Mouse (Mus musculus) midbrain, embryonic 10.5 days (tissue): ENCODE results near the gene Hmga1. TPM values are rescaled to one million over a fixed set of nuclear protein-coding genes. Genes with fewer than 3 reads are reported as not detected.
A peak's percentile ranks its signal among the peaks of the same experiment; 100 is the strongest.

Source experiments
- DNase-seq: peaks from one replicate; pipeline ENCODE4 v3.0.0-alpha.2; 2017; ENCODE audit warnings: low spot score
- H3K27ac ChIP-seq: fragments of 300-500 bp; sonication (generic); replicated peaks from 2 replicates; pipeline ENCODE4 v1.5.1; 2016; ENCODE audit warnings: mild to moderate bottlenecking
- H3K27me3 ChIP-seq: fragments of 300-500 bp; sonication (generic); 2 replicates; pipeline ENCODE4 v1.6.1; 2016; ENCODE audit warnings: low read depth, mild to moderate bottlenecking; ENCODE audit not compliant: poor library complexity, severe bottlenecking
- H3K36me3 ChIP-seq: fragments of 300-500 bp; sonication (generic); 2 replicates; pipeline ENCODE4 v1.6.1; 2016; ENCODE audit warnings: mild to moderate bottlenecking, moderate library complexity
- H3K4me1 ChIP-seq: fragments of 300-500 bp; sonication (generic); 2 replicates; pipeline ENCODE4 v1.6.1; 2016
- H3K4me3 ChIP-seq: fragments of 300-500 bp; sonication (generic); 2 replicates; pipeline ENCODE4 v1.5.1; 2016; ENCODE audit warnings: mild to moderate bottlenecking, moderate library complexity
- H3K9me3 ChIP-seq: fragments of 300-500 bp; sonication (generic); replicated peaks from 2 replicates; pipeline ENCODE4 v1.6.1; 2016; ENCODE audit warnings: mild to moderate bottlenecking
- WGBS: fragments of 180-500 bp; shearing (Covaris S2); methylation state at CpG from one replicate; pipeline ENCODE4 v1.1.7; 2016; 5-methylcytosine and 5-hydroxymethylcytosine counted together
- polyA plus RNA-seq: library from polyadenylated mRNA; unstranded; fragments of >200 nt; fragmentation: Nextera tagmentation; extraction: Ambion mirVana; gene quantifications from 2 replicates; pipeline ENCODE4 v1.2.1, GENCODE M21; 2016

Gene Hmga1
- polyA plus RNA-seq, 1 experiment from 2014 or later = 831 TPM

DNA sequence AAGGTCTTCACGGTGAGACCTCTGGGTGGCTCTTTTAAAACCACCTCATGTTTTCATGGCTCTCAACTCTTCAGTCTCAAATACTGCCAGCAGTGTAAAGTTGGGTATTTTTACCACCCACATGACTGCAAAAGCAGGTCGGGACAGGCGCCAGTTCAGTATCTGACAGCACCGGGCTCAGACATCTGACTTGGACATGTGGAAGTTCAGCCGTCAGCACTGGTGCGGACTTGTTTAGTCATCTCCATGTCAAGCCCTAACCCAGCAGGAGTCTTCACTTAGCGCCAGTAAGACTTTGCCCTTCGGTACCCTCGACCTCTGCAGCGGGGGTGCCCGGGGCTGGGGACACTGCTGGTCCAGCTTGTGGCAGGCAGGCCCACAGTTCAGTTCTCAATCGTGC is 31.0 kb downstream of the Hmga1 start:
- Histone ChIP-seq H3K9me3 (no peaks in the 10 kb centered on the region), H3K36me3 (peaks cover 100% of the 10 kb centered on the region), H3K4me1 (peaks cover 16% of the 10 kb centered on the region), H3K27me3 (no peaks in the 10 kb centered on the region), H3K4me3 (no peak overlapping the region), H3K27ac (0 out of 2 replicates have a peak overlapping the region, but pooled peaks have one; percentile 13)
- 81% methylated on average over 12 of the region's 12 CpGs for WGBS
- no peak for DNase-seq

DNA sequence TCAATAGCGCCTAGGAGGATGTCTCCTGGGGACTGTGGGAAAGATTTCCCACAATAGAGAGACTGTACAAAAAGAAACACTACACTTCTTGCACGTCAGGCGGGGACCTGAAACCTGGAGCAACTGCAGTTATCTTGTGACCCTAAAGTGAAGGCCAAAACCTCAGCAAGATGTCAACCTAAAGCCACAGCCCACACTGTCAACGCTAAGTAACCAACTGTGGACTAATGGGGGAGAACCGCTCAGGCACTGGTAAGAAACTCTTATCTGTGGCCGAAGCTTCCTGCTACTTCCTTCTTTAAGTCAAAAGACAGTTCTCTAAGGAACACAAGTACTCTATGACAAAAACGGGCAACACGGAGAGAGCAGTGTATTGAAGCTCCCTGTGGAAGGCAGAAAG is 31.9 kb downstream of the Hmga1 start:
- peaks cover 16% of the 10 kb centered on the region for H3K4me1 ChIP-seq
- DNase-seq = no peak
- WGBS = 86% methylated on average over 8 of the region's 8 CpGs
- no peaks in the 10 kb centered on the region for H3K9me3 ChIP-seq
- H3K27ac ChIP-seq = no peak overlapping the region
- H3K27me3 ChIP-seq = no peaks in the 10 kb centered on the region
- H3K4me3 ChIP-seq = no peak overlapping the region
- peaks cover 100% of the 10 kb centered on the region for H3K36me3 ChIP-seq

DNA sequence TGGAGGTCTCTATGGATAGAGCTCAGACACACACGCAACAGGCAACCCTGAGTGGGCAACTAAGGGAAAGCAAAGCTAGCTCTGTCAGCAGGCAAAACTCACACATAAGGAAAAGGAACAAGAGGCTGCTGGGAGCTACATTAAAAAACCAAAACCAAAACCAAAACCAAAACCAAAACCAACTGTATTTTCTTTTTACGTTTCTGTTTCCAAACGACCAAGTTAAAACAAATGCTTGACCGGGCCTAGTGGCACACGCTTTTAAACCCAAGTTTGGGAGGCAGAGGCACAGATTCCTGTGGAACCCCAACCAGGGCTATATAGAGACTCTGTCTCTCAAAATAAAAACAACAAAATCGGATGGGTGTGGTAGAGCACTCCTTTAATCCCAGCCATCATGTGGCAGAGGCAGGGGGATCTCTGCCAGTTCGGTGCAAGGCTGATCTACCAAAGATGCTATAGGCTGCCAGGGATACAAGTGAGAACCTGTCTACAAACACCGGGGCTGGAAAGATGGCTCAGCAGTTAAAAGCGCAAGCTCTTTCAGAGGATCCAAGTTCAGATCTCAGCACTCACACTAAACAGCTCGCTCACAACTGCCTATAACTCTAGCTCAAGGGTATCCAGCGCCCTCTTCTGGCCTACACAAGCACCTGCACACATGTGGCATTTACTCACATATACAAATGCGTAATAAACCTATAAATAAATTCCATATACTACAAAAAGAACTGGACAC is 35.7 kb downstream of the Hmga1 start:
- DNase-seq = no peak
- Histone ChIP-seq H3K9me3 (no peaks in the 10 kb centered on the region), H3K36me3 (peaks cover 98% of the 10 kb centered on the region), H3K4me3 (no peak overlapping the region), H3K27ac (no peak overlapping the region), H3K4me1 (peaks cover 12% of the 10 kb centered on the region), H3K27me3 (no peaks in the 10 kb centered on the region)
- 90% methylated on average over 12 of the region's 12 CpGs for WGBS

DNA sequence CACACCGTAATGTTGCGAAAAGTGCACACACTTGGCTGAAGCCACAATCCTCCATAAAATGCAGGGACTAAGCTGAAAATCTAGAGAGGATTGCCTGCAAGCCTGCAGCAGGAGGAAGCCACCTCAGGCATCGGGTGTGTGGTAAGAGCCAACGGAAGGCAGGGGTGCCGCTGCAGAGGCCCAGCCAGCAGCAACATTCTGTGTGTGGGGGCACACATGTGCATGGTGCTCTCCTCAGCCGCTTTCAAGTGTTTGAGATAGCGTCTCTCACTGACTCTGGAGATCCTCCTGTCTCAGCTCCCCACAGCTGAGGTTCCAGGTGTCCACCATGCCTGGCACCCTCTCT is 36.2 kb downstream of the Hmga1 start:
- no peaks in the 10 kb centered on the region for H3K27me3 ChIP-seq
- H3K9me3 ChIP-seq = no peaks in the 10 kb centered on the region
- DNase-seq = no peak
- H3K4me1 ChIP-seq = peaks cover 6% of the 10 kb centered on the region
- H3K36me3 ChIP-seq = peaks cover 98% of the 10 kb centered on the region
- WGBS = 93% methylated on average over 7 of the region's 7 CpGs
- no peak overlapping the region for H3K27ac ChIP-seq
- no peak overlapping the region for H3K4me3 ChIP-seq

DNA sequence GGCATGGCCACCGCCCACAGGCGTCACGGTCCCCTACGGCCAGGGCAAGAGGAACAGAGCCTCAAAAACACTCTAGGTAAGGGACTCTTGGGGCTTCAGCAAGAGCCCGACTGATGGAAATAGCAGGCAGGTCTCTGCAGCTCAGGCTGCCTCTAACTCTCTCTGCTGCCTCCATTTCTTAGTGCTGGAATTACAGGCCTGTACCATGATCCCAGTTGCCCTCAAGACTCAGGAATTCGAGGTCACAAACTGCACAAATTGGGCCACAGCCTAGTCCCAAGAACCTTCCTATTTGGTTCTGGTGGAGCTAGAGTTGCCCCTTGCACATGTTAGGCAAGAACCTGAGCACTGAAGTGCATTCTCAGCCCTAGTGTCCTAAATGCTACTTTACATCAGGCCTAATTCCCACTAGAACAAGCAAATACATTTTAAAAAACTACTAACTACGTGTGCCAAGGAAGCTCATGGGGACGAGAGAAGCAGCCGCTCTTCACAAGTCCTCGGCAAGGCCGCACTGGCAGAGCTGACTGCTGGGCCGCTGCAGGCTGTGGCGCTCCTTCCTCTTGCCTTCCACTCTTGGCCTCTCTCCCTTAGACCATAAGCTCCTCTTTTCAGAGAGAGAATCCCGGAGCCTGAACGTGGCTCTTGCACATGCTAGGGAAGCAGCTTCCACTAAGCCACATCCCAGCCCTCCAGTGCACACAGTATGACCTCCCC is 39.5 kb downstream of the Hmga1 start:
- no peak overlapping the region for H3K27ac ChIP-seq
- no peaks in the 10 kb centered on the region for H3K9me3 ChIP-seq
- no peak for DNase-seq
- peaks cover 65% of the 10 kb centered on the region for H3K36me3 ChIP-seq
- H3K4me3 ChIP-seq = no peak overlapping the region
- no peaks in the 10 kb centered on the region for H3K27me3 ChIP-seq
- H3K4me1 ChIP-seq = peaks cover 4% of the 10 kb centered on the region; the same call in 1 of the 2 replicates
- WGBS = 92% methylated on average over 15 of the region's 15 CpGs

DNA sequence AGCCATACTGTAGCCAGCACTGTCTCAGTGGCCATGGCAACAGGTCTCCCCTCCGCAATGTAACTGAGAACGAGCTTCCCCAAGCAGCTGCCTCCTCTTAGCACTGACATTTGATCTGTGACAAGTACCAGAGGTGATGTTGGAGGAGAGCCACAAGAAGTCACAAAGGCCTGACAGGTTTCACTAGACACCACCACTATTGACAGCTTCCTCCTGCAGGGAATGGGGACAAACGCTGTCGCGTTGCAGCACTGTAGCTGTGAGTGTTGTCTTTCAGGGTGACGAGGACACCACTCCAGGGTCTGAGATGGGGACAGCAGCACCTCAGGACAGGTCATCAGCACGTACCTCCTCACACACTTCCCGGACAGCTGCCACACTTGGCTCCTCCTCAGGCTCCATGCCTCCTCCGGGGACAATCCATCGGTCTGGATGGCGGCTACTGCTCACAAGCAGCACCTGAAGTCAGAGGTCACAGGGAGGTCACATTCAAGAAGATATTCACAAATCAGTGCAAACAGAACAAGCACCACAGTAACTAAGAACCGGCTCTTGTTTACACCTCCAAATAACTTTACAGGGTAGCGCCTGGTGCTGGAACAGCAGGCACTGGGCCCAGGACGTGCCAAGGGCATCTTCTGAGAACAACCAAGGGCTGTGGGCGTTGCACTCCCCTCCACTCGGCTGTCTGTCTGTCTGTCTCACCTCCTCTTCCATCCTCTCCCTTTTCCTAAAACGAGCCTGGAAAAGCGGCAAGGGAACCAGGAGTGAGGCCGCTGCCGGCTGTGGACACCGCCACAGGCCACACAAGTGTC is 40.3 kb downstream of the Hmga1 start:
- Histone ChIP-seq H3K36me3 (peaks cover 58% of the 10 kb centered on the region), H3K4me3 (no peak overlapping the region), H3K4me1 (peaks cover 12% of the 10 kb centered on the region; the same call in 1 of the 2 replicates), H3K9me3 (no peaks in the 10 kb centered on the region), H3K27me3 (no peaks in the 10 kb centered on the region), H3K27ac (no peak overlapping the region)
- DNase-seq = no peak
- WGBS = 90% methylated on average over 21 of the region's 21 CpGs

DNA sequence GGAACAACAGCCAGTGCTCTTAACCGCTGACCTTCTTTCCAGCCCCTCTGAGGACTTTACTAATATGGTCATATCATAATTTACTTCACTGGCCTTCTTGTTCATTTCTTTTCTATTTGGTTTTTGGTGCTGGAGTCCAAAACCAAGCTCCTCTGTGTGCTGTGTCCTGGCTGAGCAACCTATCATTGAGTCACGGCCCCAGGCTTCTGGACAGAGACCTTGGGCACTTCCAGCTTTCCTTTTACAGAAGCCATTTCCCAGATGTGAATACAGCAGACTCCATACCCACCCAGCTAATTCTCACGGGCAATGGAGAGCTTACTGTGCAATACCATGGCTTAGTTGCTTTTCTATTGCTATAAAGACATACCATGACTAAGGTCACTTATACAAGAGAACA is 44.0 kb downstream of the Hmga1 start:
- no peaks in the 10 kb centered on the region for H3K9me3 ChIP-seq
- peaks cover 37% of the 10 kb centered on the region for H3K4me1 ChIP-seq
- no peaks in the 10 kb centered on the region for H3K27me3 ChIP-seq
- no peak overlapping the region for H3K4me3 ChIP-seq
- no peak for DNase-seq
- peaks cover 32% of the 10 kb centered on the region for H3K36me3 ChIP-seq
- no peak overlapping the region for H3K27ac ChIP-seq
- 90% methylated on average over 3 of the region's 3 CpGs for WGBS

DNA sequence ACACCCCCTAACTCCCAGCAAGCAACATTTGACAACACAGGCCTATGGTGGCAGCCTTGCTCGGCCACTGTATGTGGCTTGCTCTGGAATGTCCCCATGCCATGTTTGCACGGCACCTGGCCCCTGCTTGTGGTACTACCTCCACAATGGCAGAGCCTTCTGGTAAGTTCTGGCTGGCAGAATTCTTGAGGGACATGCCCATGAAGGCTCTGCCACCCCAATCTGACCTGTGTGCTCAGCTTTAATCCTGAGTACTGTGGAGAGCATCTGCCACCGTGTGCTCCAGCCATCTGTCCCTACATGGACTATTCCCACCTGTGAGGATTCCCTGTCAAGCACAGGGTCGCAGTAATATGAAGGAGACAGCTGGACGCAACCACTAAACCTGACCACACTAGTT is 44.6 kb downstream of the Hmga1 start:
- Histone ChIP-seq H3K9me3 (no peaks in the 10 kb centered on the region), H3K4me3 (no peak overlapping the region), H3K27me3 (no peaks in the 10 kb centered on the region), H3K27ac (0 out of 2 replicates have a peak overlapping the region, but pooled peaks have one; percentile 33), H3K4me1 (peaks cover 37% of the 10 kb centered on the region), H3K36me3 (peaks cover 27% of the 10 kb centered on the region)
- no peak for DNase-seq
- WGBS = 89% methylated on average over 5 of the region's 5 CpGs

DNA sequence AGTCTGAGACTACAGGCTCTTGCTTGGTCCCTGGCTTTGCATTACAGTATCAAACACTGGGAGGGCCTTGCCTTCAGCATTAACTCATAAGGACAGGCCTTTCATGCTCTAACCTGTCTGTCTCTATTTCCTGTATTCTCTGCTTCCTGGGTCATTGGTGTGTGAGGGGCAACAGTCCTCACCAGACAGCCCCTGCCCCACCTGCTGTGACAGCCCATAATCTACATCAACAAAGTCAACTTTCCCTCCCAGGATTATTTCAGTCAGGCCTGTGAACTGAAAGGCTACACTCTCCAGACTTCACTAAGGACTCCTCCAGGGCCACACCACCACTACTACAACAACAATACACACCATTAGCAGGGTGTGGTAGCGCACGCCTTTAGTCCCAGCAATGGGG is 46.7 kb downstream of the Hmga1 start:
- Histone ChIP-seq H3K27me3 (no peaks in the 10 kb centered on the region), H3K36me3 (peaks cover 18% of the 10 kb centered on the region), H3K4me3 (no peak overlapping the region), H3K4me1 (peaks cover 40% of the 10 kb centered on the region), H3K9me3 (no peaks in the 10 kb centered on the region), H3K27ac (no peak overlapping the region)
- no peak for DNase-seq
- WGBS = 85% methylated on average over 2 of the region's 2 CpGs

DNA sequence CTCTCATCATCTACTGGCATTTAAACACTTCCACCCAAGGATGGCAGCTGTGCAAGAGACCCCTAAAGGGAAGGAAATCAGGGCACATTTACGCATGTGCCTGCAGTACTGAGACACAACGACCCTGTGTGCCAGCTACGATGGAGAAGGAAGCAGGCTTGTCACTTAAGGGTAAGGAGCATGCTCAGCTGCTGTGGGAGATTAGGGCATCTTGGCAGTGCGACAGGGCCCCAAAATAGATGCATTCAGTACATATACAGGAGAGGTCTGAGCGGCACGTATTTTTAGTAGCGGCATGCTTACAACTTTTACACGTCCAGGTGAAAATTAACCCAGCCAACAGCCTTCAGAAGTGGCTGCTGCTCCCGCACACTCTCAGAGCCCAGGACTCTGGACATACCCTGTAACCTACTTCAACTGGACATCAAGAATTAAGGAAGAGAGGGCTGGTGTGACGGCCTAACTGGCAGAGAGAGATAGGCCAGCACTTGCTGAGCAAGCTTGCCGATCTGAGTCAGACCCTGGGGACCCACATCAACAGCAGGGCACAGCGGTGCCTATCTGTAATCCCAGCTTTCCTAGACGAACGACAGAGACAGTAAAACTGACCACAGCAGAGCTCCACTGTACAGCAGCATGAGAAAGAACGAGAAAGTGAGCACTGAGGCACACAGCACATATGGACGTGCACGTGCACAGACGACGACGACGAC is 47.4 kb downstream of the Hmga1 start:
- 89% methylated on average over 21 of the region's 21 CpGs for WGBS
- DNase-seq = no peak
- peaks cover 40% of the 10 kb centered on the region for H3K4me1 ChIP-seq
- H3K4me3 ChIP-seq = no peak overlapping the region
- peaks cover 23% of the 10 kb centered on the region for H3K36me3 ChIP-seq
- H3K27me3 ChIP-seq = no peaks in the 10 kb centered on the region
- no peak overlapping the region for H3K27ac ChIP-seq
- no peaks in the 10 kb centered on the region for H3K9me3 ChIP-seq

DNA sequence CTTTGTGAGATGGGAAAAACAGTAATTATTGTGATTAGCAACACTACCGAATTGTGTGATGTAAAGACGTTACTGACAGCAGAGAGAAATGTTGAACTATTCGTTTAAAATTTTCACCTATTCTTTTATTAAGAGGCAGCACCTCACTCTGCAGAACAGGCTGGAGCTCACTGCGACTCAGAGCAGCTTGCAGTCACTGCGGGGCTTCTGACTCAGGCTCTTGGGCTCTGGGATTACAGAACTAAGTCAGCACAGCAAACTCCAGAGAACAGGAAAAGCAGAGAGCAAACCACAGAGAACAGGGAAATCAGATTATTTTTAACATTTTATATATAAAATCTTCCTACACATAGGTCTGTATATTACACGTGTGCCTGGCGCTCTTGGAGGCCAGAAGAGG is 53.3 kb downstream of the Hmga1 start:
- 93% methylated on average over 7 of the region's 7 CpGs for WGBS
- peaks cover 43% of the 10 kb centered on the region for H3K36me3 ChIP-seq
- H3K9me3 ChIP-seq = no peaks in the 10 kb centered on the region

More for the DNA sequence above, 53.3 kb downstream of the Hmga1 start:
- no peak for DNase-seq
- H3K4me3 ChIP-seq = no peak overlapping the region
- H3K4me1 ChIP-seq = peaks cover 26% of the 10 kb centered on the region
- H3K27me3 ChIP-seq = no peaks in the 10 kb centered on the region
- no peak overlapping the region for H3K27ac ChIP-seq
